Mouse (Mus musculus) neural tube, embryonic 15.5 days (tissue): ENCODE results near the gene Kctd17. TPM values are rescaled to one million over a fixed set of nuclear protein-coding genes. Genes with fewer than 3 reads are reported as not detected.

Experiments
- ATAC-seq: fragments of 200-750 bp; cut with Nextera tagmentation; 2 replicates; pipeline ENCODE4 v1.8.0; 2017; ENCODE audit warnings: mild to moderate bottlenecking, moderate TSS enrichment, moderate library complexity; ENCODE audit not compliant: low FRiP score
- H3K27ac ChIP-seq: fragments of 300-500 bp; sonication (generic); replicated peaks from 2 replicates; pipeline ENCODE4 v1.5.1; 2015; ENCODE audit warnings: mild to moderate bottlenecking, inconsistent platforms
- H3K27me3 ChIP-seq: fragments of 300-500 bp; sonication (generic); replicated peaks from 2 replicates; pipeline ENCODE4 v1.6.1; 2015; ENCODE audit warnings: inconsistent platforms
- H3K36me3 ChIP-seq: fragments of 300-500 bp; sonication (generic); 2 replicates; pipeline ENCODE4 v1.6.1; 2015; ENCODE audit warnings: inconsistent platforms
- H3K4me1 ChIP-seq: fragments of 300-500 bp; sonication (generic); 2 replicates; pipeline ENCODE4 v1.6.1; 2015; ENCODE audit warnings: inconsistent platforms
- H3K4me2 ChIP-seq: fragments of 300-500 bp; sonication (generic); 2 replicates; pipeline ENCODE4 v1.6.1; 2015; ENCODE audit warnings: inconsistent platforms, mild to moderate bottlenecking, moderate library complexity
- H3K4me3 ChIP-seq: fragments of 300-500 bp; sonication (generic); replicated peaks from 2 replicates; pipeline ENCODE4 v1.5.1; 2015; ENCODE audit warnings: mild to moderate bottlenecking, inconsistent platforms
- H3K9ac ChIP-seq: fragments of 300-500 bp; sonication (generic); replicated peaks from 2 replicates; pipeline ENCODE4 v1.6.1; 2015; ENCODE audit warnings: mild to moderate bottlenecking, inconsistent platforms
- H3K9me3 ChIP-seq: fragments of 300-500 bp; sonication (generic); replicated peaks from 2 replicates; pipeline ENCODE4 v1.6.1; 2016; ENCODE audit warnings: inconsistent platforms
- WGBS: fragments of 180-500 bp; shearing (Covaris S2); methylation state at CpG from one replicate; pipeline ENCODE4 v1.1.7; 2015; ENCODE audit warnings: mixed read lengths; 5-methylcytosine and 5-hydroxymethylcytosine counted together
- polyA plus RNA-seq: library from polyadenylated mRNA; unstranded; fragments of >200 nt; fragmentation: Nextera tagmentation; extraction: Ambion mirVana; gene quantifications from 2 replicates; pipeline ENCODE4 v1.2.1, GENCODE M21; 2015

The Kctd17 gene
- polyA plus RNA-seq, 1 experiment from 2014 or later: 158 TPM

DNA sequence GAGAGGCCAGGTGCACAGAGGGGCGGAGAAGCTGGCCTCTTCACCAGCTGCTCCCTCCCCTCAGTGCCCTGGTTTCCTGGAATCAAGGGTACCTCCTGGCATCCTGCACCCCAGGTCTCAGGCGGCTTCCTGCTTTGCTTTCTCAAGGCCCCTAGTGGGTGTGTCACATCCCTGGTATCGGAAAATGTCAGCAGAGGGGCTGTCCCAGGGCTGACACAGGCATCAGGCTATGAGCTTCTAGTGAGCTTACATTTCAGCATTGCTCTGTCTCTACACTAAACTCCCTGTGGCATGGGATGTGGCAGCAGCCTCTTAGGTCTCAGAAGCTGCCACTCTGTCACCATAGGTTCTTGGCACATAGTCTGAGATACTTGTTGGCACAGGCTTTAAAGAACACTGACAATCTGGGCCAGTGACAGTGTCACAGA, 47.3 kb downstream of the Kctd17 start:
- H3K9me3 ChIP-seq: no peaks in the 10 kb centered on the region
- ATAC-seq: no peak
- no peak overlapping the region for H3K4me3 ChIP-seq
- 72% methylated on average over 3 of the region's 3 CpGs for WGBS
- H3K27me3 ChIP-seq: no peaks in the 10 kb centered on the region; the same call in 1 of the 2 replicates
- no peak overlapping the region for H3K4me2 ChIP-seq
- H3K4me1 ChIP-seq: no peaks in the 10 kb centered on the region
- no peak overlapping the region for H3K27ac ChIP-seq
- H3K36me3 ChIP-seq: no peaks in the 10 kb centered on the region
- H3K9ac ChIP-seq: no peak overlapping the region

DNA sequence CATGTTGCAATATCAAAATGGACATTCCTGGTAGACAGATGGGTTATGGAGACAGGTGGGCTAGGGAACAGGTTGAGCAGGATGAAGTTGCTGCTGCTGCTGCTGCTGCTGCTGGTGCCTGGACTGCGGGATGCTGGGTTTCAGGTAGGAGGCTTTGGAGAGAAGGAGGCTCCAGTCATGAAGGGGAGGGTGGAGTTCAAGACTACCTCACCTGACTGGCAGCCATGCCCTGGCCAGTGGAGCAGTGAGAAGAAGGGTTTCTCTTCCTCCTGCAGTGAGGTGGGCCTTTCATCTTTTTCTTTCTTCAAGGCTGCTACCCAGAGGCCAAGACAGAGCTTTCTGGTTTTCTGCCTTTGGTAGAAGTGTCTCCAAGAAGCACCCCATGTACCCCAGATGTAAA, 48.5 kb downstream of the Kctd17 start:
- Histone ChIP-seq H3K27ac (no peak overlapping the region), H3K4me3 (no peak overlapping the region), H3K9ac (no peak overlapping the region), H3K4me2 (no peak overlapping the region), H3K4me1 (no peaks in the 10 kb centered on the region), H3K36me3 (no peaks in the 10 kb centered on the region), H3K9me3 (no peaks in the 10 kb centered on the region), H3K27me3 (no peaks in the 10 kb centered on the region; the same call in 1 of the 2 replicates)
- ATAC-seq: no peak
- WGBS: 92% methylated on average over 1 of the region's 1 CpGs

DNA sequence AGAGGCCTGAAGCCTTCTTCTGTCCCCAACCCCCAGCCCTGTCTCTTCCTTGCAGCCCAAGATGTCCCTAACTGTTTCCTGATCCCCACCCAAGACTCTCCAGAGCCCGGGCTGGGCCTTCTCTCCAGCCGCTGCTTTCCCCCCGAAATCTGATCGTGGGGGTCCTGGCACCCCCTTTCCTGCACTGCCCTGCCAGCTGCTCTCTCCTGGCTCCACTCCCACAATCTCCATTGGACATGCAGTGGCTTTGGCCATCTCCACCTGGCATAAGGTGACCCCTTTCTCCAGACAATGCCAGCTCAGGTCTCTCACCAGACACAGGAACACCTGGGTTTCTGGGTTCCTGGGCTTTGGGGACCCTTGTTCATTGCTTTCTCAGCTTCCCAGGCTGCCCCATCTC, 49.7 kb downstream of the Kctd17 start:
- WGBS: 89% methylated on average over 4 of the region's 4 CpGs
- H3K4me2 ChIP-seq: no peak overlapping the region
- H3K27ac ChIP-seq: no peak overlapping the region
- H3K9me3 ChIP-seq: no peaks in the 10 kb centered on the region
- no peak for ATAC-seq
- H3K4me1 ChIP-seq: no peaks in the 10 kb centered on the region
- no peaks in the 10 kb centered on the region for H3K36me3 ChIP-seq
- H3K9ac ChIP-seq: no peak overlapping the region
- H3K4me3 ChIP-seq: no peak overlapping the region
- H3K27me3 ChIP-seq: no peaks in the 10 kb centered on the region; the same call in 1 of the 2 replicates

DNA sequence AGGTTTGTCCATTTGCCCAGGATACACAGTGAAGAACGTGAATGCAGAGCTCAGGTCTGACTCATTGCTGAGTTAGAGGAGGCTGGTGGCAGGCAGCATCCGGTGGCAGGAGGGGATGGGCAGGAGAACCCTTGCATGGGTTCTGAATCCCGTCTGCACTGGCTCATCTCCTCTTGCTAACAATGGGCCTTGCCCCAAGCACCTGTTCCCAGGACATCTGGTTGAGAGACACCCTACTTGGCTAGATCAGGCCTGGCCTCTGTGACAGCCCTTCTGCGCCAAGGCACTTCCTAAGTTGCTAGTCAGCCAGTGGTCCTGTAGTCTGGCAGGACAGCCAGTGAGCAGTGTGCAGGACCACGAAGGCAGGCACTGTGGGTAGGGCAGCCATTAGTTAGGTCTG, 51.1 kb downstream of the Kctd17 start:
- ATAC-seq: no peak
- Histone ChIP-seq H3K4me3 (no peak overlapping the region), H3K4me1 (no peaks in the 10 kb centered on the region)

DNA sequence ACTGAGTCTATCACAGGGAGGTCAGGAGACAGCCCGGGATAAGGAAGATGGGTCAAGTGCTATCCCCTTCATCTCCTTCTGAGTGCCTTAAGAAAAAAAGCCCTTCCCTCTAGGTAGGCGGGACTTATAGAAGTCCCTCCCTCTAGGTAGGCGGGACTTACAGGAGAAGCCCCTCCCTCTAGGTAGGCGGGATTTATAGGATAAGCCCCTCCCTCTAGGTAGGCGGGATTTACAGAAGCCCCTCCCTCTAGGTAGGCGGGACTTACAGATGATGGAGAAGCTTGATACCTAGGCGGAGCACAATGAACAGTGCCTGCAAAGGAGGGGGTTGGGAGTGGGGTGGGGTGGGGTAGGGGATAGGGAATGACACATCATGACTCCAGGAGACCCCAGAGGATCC, 51.7 kb downstream of the Kctd17 start:
- Histone ChIP-seq H3K9ac (no peak overlapping the region), H3K9me3 (no peaks in the 10 kb centered on the region), H3K27me3 (no peaks in the 10 kb centered on the region; the same call in 1 of the 2 replicates), H3K36me3 (no peaks in the 10 kb centered on the region), H3K4me1 (no peaks in the 10 kb centered on the region), H3K4me3 (no peak overlapping the region), H3K4me2 (no peak overlapping the region), H3K27ac (no peak overlapping the region)
- no peak for ATAC-seq
- WGBS: 76% methylated on average over 7 of the region's 7 CpGs

More for the DNA sequence above, 51.1 kb downstream of the Kctd17 start:
- 77% methylated on average over 5 of the region's 5 CpGs for WGBS
- no peak overlapping the region for H3K4me2 ChIP-seq
- H3K27ac ChIP-seq: no peak overlapping the region
- H3K9ac ChIP-seq: no peak overlapping the region
- H3K27me3 ChIP-seq: no peaks in the 10 kb centered on the region; the same call in 1 of the 2 replicates
- H3K36me3 ChIP-seq: no peaks in the 10 kb centered on the region
- no peaks in the 10 kb centered on the region for H3K9me3 ChIP-seq

DNA sequence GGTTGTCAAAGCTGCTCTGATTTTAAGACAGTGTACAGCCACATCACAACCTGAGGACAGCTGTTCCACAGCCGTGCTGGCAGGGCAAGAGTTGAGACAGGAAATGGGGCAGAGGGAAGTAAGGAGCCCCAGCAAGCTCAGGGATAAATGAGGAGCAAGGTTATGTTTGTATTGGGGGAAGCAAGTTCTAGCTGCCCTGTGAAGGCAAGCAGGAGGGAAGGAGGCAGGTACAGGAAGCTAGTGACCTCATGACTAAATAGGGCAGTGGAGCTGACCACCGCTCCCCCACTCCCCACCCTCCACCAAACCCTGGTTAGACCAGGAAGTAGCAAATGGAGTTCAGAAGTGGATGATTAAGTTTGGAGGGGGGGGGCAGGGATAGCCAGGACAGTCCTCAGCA, 52.6 kb downstream of the Kctd17 start:
- Histone ChIP-seq H3K9me3 (no peaks in the 10 kb centered on the region), H3K4me2 (no peak overlapping the region), H3K9ac (no peak overlapping the region), H3K27me3 (no peaks in the 10 kb centered on the region; the same call in 1 of the 2 replicates), H3K4me3 (no peak overlapping the region), H3K27ac (no peak overlapping the region), H3K36me3 (no peaks in the 10 kb centered on the region), H3K4me1 (no peaks in the 10 kb centered on the region)
- WGBS: 87% methylated on average over 2 of the region's 2 CpGs
- no peak for ATAC-seq

DNA sequence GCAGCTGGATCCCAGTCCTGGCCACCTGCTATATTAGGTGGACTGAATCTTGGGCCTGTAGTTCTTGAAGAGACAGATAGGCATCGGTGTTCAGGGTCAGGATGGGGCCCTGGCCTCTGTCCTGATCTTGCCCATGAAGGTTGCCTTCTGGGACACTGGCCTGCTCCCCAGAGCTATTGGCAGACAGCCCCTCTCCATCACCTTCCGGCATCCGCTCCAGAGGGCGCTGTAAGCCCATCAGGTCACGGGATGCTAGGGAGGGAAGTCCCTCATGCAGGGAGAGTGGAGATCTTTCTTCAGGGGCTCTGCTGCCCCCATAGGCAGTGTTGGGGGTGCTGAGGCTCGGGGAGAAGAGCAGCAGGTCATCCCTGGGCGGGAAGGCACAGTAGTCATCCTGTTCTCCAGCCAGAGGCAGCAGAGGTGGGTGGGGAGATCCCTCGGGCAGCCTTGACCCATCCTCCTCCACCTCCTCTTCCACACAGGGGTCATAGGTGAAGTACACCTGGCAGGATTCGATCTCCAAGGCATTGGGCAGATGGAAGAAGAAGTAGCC, 53.2 kb downstream of the Kctd17 start:
- 64% methylated on average over 9 of the region's 9 CpGs for WGBS
- Histone ChIP-seq H3K9me3 (no peaks in the 10 kb centered on the region), H3K4me1 (no peaks in the 10 kb centered on the region), H3K27ac (no peak overlapping the region), H3K4me2 (no peak overlapping the region), H3K27me3 (no peaks in the 10 kb centered on the region), H3K9ac (no peak overlapping the region), H3K36me3 (no peaks in the 10 kb centered on the region), H3K4me3 (no peak overlapping the region)
- ATAC-seq: no peak

DNA sequence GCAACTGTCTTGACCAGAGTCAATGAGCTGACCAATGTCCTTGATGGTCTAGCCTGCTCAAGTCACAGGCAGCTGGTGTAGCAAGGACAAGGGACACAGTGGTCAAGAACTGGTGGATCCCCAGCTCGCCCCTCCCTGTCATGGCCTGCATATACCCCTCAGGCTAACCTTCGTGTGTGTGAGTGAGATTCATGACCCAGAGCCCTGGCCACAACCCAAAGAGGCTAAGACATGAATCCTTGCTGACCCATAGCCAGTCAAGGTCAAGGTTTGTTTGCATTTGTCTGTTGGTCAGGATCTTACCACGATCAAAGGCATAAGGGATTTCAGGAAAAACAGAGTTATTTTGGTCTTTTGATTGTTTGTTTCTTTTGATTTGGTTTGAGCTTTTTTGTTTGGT, 54.2 kb downstream of the Kctd17 start:
- WGBS: 76% methylated on average over 3 of the region's 3 CpGs

DNA sequence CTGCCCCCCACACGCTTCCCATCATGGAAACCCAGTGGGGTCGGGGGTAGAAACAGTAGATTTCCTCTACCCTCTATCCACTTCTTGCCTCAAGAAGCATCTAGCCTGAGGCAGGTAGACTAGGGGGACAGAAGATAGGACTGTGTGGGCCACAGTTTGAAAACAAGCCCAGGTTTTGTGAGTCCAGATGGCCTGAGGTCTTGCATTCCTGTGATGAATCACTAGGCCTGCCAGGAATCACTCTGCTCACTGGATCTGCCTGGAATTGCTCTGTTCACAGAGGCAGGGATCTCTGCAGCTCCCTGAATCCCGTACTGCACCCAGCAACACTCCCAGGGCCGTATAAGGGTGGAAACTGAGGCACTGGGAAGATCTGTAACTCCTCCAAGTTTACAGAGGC, 54.9 kb downstream of the Kctd17 start:
- 79% methylated on average over 4 of the region's 4 CpGs for WGBS

More for the DNA sequence above, 54.2 kb downstream of the Kctd17 start:
- Histone ChIP-seq H3K36me3 (no peaks in the 10 kb centered on the region), H3K4me1 (no peaks in the 10 kb centered on the region), H3K27me3 (no peaks in the 10 kb centered on the region), H3K4me3 (no peak overlapping the region), H3K4me2 (no peak overlapping the region), H3K27ac (no peak overlapping the region), H3K9ac (no peak overlapping the region), H3K9me3 (no peaks in the 10 kb centered on the region)
- ATAC-seq: no peak

DNA sequence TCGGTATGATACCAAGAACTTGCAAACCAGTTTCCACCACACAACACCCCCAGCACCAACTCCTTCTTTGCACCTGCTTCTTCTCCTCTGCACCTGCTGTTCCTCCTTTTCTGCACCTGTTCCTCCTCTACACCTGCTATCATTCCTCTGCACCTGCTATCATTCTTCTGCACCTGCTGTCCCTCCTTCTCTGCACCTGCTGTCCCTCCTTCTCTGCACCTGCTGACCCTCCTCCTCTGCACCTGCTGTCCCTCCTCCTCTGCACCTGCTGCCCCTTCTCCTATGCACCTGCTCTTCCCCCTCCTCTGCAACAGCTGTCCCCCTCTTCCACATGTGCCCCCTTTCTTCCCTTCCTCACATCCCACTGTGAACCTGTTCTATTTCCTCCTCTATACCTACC, 58.2 kb downstream of the Kctd17 start:
- Histone ChIP-seq H3K4me2 (no peak overlapping the region), H3K27me3 (no peaks in the 10 kb centered on the region), H3K9me3 (no peaks in the 10 kb centered on the region), H3K4me3 (no peak overlapping the region), H3K27ac (no peak overlapping the region), H3K4me1 (no peaks in the 10 kb centered on the region), H3K36me3 (no peaks in the 10 kb centered on the region), H3K9ac (no peak overlapping the region)
- ATAC-seq: no peak
- WGBS: 88% methylated on average over 1 of the region's 1 CpGs

More for the DNA sequence above, 54.9 kb downstream of the Kctd17 start:
- Histone ChIP-seq H3K9me3 (no peaks in the 10 kb centered on the region), H3K4me1 (no peaks in the 10 kb centered on the region), H3K36me3 (no peaks in the 10 kb centered on the region), H3K4me2 (no peak overlapping the region), H3K27me3 (no peaks in the 10 kb centered on the region), H3K4me3 (no peak overlapping the region), H3K27ac (no peak overlapping the region), H3K9ac (no peak overlapping the region)
- no peak for ATAC-seq

DNA sequence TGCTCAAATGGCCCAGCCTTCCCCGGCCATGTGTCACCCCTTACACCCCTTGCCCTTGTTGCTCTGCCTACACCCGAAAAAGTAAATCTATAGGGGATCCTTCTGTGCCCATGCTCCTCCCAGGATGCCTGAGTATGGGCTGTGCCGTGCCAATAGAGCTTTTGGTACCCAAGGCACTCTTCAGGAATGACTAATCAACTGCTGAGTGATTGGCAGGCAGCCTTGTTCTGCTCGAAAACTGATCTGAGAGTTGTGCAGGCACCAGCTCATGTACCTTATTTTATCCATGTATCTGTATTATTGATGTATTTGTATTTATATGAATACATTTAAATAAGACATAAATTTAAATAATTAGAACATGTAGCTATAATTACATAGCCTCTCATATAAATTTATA, 58.7 kb downstream of the Kctd17 start:
- H3K27me3 ChIP-seq: no peaks in the 10 kb centered on the region
- H3K4me2 ChIP-seq: no peak overlapping the region
- ATAC-seq: no peak
- no peaks in the 10 kb centered on the region for H3K4me1 ChIP-seq
- H3K27ac ChIP-seq: no peak overlapping the region
- no peak overlapping the region for H3K9ac ChIP-seq
- 72% methylated on average over 4 of the region's 4 CpGs for WGBS
- H3K9me3 ChIP-seq: no peaks in the 10 kb centered on the region
- H3K4me3 ChIP-seq: no peak overlapping the region
- no peaks in the 10 kb centered on the region for H3K36me3 ChIP-seq
